Mouse (Mus musculus): ENCODE results near the gene Hras. TPM values are rescaled to one million over a fixed set of nuclear protein-coding genes. Genes with fewer than 3 reads are reported as not detected.
A peak's percentile ranks its signal among the peaks of the same experiment; 100 is the strongest.

Gene Hras
- polyA plus RNA-seq, 2 experiments: 66.8 to 84.4 TPM

DNA sequence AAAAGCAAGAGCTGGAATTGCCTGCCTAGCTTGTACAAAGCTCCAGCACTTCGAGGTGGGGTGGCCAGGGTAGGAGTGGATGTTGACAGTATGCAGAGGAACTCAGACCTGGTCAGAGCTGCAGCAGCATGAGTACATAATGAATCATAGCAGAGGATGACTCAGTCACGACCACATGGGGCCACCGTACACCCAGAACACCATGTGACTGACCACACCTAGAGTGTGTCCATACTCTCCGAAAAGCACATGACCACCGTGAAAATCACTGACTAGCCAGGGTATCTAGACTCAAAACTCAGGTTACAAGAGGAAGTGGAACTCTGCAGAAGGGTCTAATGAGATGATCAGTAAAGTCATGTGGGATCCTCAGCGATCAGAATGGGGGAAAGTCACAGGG lies 29.0 kb downstream of the Hras start:
- no peak overlapping the region for H3K4me2 ChIP-seq (ENCODE audit: low read depth)
- no peak overlapping the region for H3K9ac ChIP-seq (replicated peaks)
- no peak overlapping the region for H3K4me3 ChIP-seq (ENCODE audit: insufficient read depth in 1 of 2, low read depth in 2 of 2, low read length in 2 of 2)
- no peak for DNase-seq (ENCODE audit: low read depth in 3 of 3, low spot score in 3 of 3)
- no peak for ATAC-seq (ENCODE audit: insufficient read depth)
- H3K9me3 ChIP-seq (ENCODE audit: control insufficient read depth, low read length): no peaks in the 10 kb centered on the region
- peaks cover 31% of the 10 kb centered on the region for H3K36me3 ChIP-seq (replicated peaks; ENCODE audit: control insufficient read depth, insufficient read depth, low read depth)
- TF ChIP-seq EP300 (IDR thresholded peaks at IDR 0.05; ENCODE audit: low read depth) (no peak), CTCF (IDR thresholded peaks at IDR 0.05; ENCODE audit: low read depth) (no peak)
- WGBS (ENCODE audit: insufficient replicate concordance): 75% methylated on average over 6 of the region's 6 CpGs
- peaks cover 18 to 25% of the 10 kb centered on the region in 2 experiments for H3K4me1 ChIP-seq (replicated peaks; ENCODE audit: control insufficient read depth in 2 of 2, insufficient read depth in 2 of 2, low read length in 1 of 2)
- no peak overlapping the region for H3K27ac ChIP-seq
- H3K27me3 ChIP-seq (ENCODE audit: control insufficient read depth, insufficient read depth, low read length): no peaks in the 10 kb centered on the region

DNA sequence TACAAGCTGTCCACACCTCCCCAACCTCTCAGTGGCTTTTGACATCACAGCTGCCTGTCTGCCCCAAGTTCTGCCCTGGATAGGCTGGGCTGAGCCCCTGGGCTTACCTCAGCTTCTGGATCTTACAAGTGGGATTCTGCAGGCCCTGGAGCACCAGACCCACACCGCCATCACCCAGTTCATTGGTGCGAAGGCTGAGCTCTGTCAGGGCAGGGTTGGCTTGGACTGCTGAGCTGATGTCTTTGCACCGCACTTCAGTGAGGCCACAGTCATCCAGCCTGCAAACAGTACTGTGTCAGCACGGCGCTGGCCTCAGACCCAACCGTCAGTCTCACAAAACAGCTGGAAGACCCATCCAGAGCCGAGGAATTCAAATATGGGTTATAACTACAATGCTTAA lies 29.4 kb downstream of the Hras start:
- ATAC-seq (ENCODE audit: insufficient read depth) (no peak), DNase-seq (ENCODE audit: low read depth in 3 of 3, low spot score in 3 of 3) (no peak)
- no peak overlapping the region for H3K4me2 ChIP-seq (ENCODE audit: low read depth)
- TF ChIP-seq CTCF (IDR thresholded peaks at IDR 0.05; ENCODE audit: low read depth) (no peak), EP300 (IDR thresholded peaks at IDR 0.05; ENCODE audit: low read depth) (no peak)
- no peaks in the 10 kb centered on the region for H3K27me3 ChIP-seq (ENCODE audit: control insufficient read depth, insufficient read depth, low read length)
- H3K9me3 ChIP-seq (ENCODE audit: control insufficient read depth, low read length): no peaks in the 10 kb centered on the region
- H3K27ac ChIP-seq: no peak overlapping the region
- peaks cover 14 to 21% of the 10 kb centered on the region in 2 experiments for H3K4me1 ChIP-seq (replicated peaks; ENCODE audit: control insufficient read depth in 2 of 2, insufficient read depth in 2 of 2, low read length in 1 of 2)
- H3K9ac ChIP-seq (replicated peaks): no peak overlapping the region
- no peak overlapping the region for H3K4me3 ChIP-seq (ENCODE audit: insufficient read depth in 1 of 2, low read depth in 2 of 2, low read length in 2 of 2)
- peaks cover 35% of the 10 kb centered on the region for H3K36me3 ChIP-seq (replicated peaks; ENCODE audit: control insufficient read depth, insufficient read depth, low read depth)
- 88% methylated on average over 7 of the region's 7 CpGs for WGBS (ENCODE audit: insufficient replicate concordance)

DNA sequence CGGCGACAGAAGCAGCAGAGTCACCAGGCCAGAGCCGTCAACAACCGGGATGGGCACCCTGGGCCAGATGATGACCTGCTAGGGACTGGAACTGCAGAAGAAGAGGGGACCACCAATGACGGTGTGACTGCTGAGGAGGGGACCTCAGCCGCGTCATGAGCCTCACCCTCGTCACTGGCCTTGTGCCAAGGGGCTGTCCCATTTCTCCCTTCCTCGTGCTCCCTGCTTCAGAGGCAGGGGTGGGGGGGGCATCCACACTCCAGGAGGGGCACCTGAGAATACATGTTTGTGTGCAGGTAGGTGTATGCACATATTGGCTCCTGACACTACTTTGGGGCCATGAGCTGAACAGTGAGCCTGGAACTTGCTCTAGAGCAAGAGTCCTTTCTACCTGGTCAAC lies 38.4 kb downstream of the Hras start:
- Histone ChIP-seq H3K9ac (replicated peaks) (no peak overlapping the region), H3K4me1 (replicated peaks; ENCODE audit: control insufficient read depth in 2 of 2, insufficient read depth in 2 of 2, low read length in 1 of 2) (no peaks in the 10 kb centered on the region), H3K9me3 (ENCODE audit: control insufficient read depth, low read length) (no peaks in the 10 kb centered on the region), H3K4me2 (ENCODE audit: low read depth) (no peak overlapping the region), H3K4me3 (ENCODE audit: insufficient read depth in 1 of 2, low read depth in 2 of 2, low read length in 2 of 2) (no peak overlapping the region), H3K27me3 (ENCODE audit: control insufficient read depth, insufficient read depth, low read length) (no peaks in the 10 kb centered on the region), H3K36me3 (replicated peaks; ENCODE audit: control insufficient read depth, insufficient read depth, low read depth) (peaks cover 93% of the 10 kb centered on the region), H3K27ac (no peak overlapping the region)
- DNase-seq (ENCODE audit: low read depth in 3 of 3, low spot score in 3 of 3) (no peak), ATAC-seq (ENCODE audit: insufficient read depth) (no peak)
- TF ChIP-seq CTCF (IDR thresholded peaks at IDR 0.05; ENCODE audit: low read depth): no peak
- no peak for TF ChIP-seq EP300 (IDR thresholded peaks at IDR 0.05; ENCODE audit: low read depth)
- 89% methylated on average over 9 of the region's 9 CpGs for WGBS (ENCODE audit: insufficient replicate concordance)

DNA sequence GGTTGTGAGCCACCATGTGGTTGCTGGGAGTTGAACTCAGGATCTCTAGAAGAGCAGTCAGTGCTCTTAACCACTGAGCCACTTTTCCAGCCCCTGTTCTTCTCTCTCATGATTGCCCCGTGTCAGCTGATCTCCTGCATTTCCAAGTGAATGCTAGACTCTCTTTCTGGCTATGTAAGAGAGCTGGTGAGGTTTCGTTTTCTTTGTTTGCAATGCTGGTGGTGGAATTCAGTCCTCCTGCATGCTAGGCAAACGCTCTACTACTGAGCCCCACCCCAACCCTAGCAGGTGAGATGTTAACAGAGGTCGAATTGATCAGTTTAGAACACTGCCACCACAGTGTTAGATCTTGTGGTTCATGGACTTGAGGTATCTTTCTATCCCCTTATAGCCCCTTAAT lies 45.2 kb downstream of the Hras start:
- Histone ChIP-seq H3K9me3 (ENCODE audit: control insufficient read depth, low read length) (no peaks in the 10 kb centered on the region), H3K4me3 (ENCODE audit: insufficient read depth in 1 of 2, low read depth in 2 of 2, low read length in 2 of 2) (no peak overlapping the region), H3K4me2 (ENCODE audit: low read depth) (no peak overlapping the region), H3K4me1 (replicated peaks; ENCODE audit: control insufficient read depth in 2 of 2, insufficient read depth in 2 of 2, low read length in 1 of 2) (peaks cover 30 to 33% of the 10 kb centered on the region in 2 experiments), H3K9ac (replicated peaks) (no peak overlapping the region), H3K36me3 (replicated peaks; ENCODE audit: control insufficient read depth, insufficient read depth, low read depth) (peaks cover 97% of the 10 kb centered on the region), H3K27ac (no peak overlapping the region), H3K27me3 (ENCODE audit: control insufficient read depth, insufficient read depth, low read length) (no peaks in the 10 kb centered on the region)
- no peak for ATAC-seq (ENCODE audit: insufficient read depth)
- no peak for DNase-seq (ENCODE audit: low read depth in 3 of 3, low spot score in 3 of 3)
- WGBS (ENCODE audit: insufficient replicate concordance): 65% methylated on average over 4 of the region's 4 CpGs
- TF ChIP-seq CTCF (IDR thresholded peaks at IDR 0.05; ENCODE audit: low read depth): peak; percentile 26; the same call in 1 of the 2 replicates
- no peak for TF ChIP-seq EP300 (IDR thresholded peaks at IDR 0.05; ENCODE audit: low read depth)

DNA sequence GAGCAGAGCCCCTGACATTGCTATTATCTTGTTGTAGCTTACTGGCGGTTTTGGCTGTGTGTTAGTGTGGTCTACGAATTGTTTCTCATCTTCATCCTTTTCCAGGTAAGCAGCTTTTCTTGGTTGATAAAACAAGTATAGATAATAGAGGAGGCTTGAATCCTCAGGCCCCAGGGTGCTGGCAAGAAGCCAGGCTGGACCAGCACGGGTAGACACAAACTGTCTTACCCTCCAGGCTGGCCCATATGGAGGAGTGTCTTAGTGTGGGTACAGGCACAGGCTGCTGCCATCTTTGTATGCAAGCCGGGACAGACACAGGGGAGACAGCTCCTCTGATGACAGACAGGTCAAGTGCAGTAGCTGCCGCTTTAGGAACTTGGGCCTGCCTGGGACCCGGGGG lies 46.8 kb downstream of the Hras start:
- H3K27ac ChIP-seq: peak overlapping the region; percentile 22
- no peak for DNase-seq (ENCODE audit: low read depth in 3 of 3, low spot score in 3 of 3)
- H3K9me3 ChIP-seq (ENCODE audit: control insufficient read depth, low read length): no peaks in the 10 kb centered on the region
- no peak overlapping the region for H3K4me3 ChIP-seq (ENCODE audit: insufficient read depth in 1 of 2, low read depth in 2 of 2, low read length in 2 of 2)
- WGBS (ENCODE audit: insufficient replicate concordance): 52% methylated on average over 6 of the region's 6 CpGs
- no peaks in the 10 kb centered on the region for H3K27me3 ChIP-seq (ENCODE audit: control insufficient read depth, insufficient read depth, low read length)
- H3K4me1 ChIP-seq (replicated peaks; ENCODE audit: control insufficient read depth in 2 of 2, insufficient read depth in 2 of 2, low read length in 1 of 2): peaks cover 38 to 41% of the 10 kb centered on the region in 2 experiments
- ATAC-seq (ENCODE audit: insufficient read depth): peak; percentile 27; the same call in 1 of the 2 replicates
- H3K9ac ChIP-seq (replicated peaks): peak overlapping the region; percentile 29; the same call in 1 of the 2 replicates
- peak; percentile 22; the same call in 1 of the 2 replicates for TF ChIP-seq EP300 (IDR thresholded peaks at IDR 0.05; ENCODE audit: low read depth)
- no peak for TF ChIP-seq CTCF (IDR thresholded peaks at IDR 0.05; ENCODE audit: low read depth)
- peaks cover 99% of the 10 kb centered on the region for H3K36me3 ChIP-seq (replicated peaks; ENCODE audit: control insufficient read depth, insufficient read depth, low read depth)
- peak overlapping the region; percentile 49 for H3K4me2 ChIP-seq (ENCODE audit: low read depth)

Measured in liver, embryonic 14.5 days (tissue).